Mouse (Mus musculus) embryonic facial prominence, embryonic 13.5 days (tissue): ENCODE measurements at regions not wholly inside any gene's neighbourhood (a gene's known extent, or its start where the extent isn't known, plus 50 kb on each side); places are given as distances from the start of the nearest gene placed in this dataset.

Experiments
- ATAC-seq: fragments of 200-750 bp; cut with Nextera tagmentation; 2 replicates; pipeline ENCODE4 v1.8.0; 2017; ENCODE audit warnings: low read depth; ENCODE audit not compliant: insufficient number of reproducible peaks, insufficient read depth, low FRiP score, low TSS enrichment
- H3K27ac ChIP-seq: fragments of 300-500 bp; sonication (generic); 2 replicates; pipeline ENCODE4 v1.5.1; 2015; ENCODE audit warnings: moderate library complexity, mild to moderate bottlenecking, inconsistent platforms
- H3K27me3 ChIP-seq: fragments of 300-500 bp; sonication (generic); 2 replicates; pipeline ENCODE4 v1.6.1; 2015; ENCODE audit warnings: mild to moderate bottlenecking, inconsistent platforms
- H3K36me3 ChIP-seq: fragments of 300-500 bp; sonication (generic); 2 replicates; pipeline ENCODE4 v1.6.1; 2015; ENCODE audit warnings: mild to moderate bottlenecking, inconsistent platforms
- H3K4me1 ChIP-seq: fragments of 300-500 bp; sonication (generic); 2 replicates; pipeline ENCODE4 v1.6.1; 2015; ENCODE audit warnings: inconsistent platforms
- H3K4me2 ChIP-seq: fragments of 300-500 bp; sonication (generic); 2 replicates; pipeline ENCODE4 v1.6.1; 2015; ENCODE audit warnings: moderate library complexity, mild to moderate bottlenecking, inconsistent platforms
- H3K4me3 ChIP-seq: fragments of 300-500 bp; sonication (generic); 2 replicates; pipeline ENCODE4 v1.5.1; 2015; ENCODE audit warnings: mild to moderate bottlenecking, inconsistent platforms
- H3K9ac ChIP-seq: fragments of 300-500 bp; sonication (generic); 2 replicates; pipeline ENCODE4 v1.6.1; 2015; ENCODE audit warnings: mild to moderate bottlenecking, inconsistent platforms
- H3K9me3 ChIP-seq: fragments of 300-500 bp; sonication (generic); 2 replicates; pipeline ENCODE4 v1.6.1; 2016; ENCODE audit warnings: inconsistent platforms
- WGBS: fragments of 180-500 bp; shearing (Covaris S2); methylation state at CpG from one replicate; pipeline ENCODE4 v1.1.7; 2015; ENCODE audit warnings: mixed read lengths; 5-methylcytosine and 5-hydroxymethylcytosine counted together

GRCm38 (mm10) chr17:7467638-7468037, 82.4 kb upstream of the Unc93a2 start:
- peaks cover 19% of the 10 kb centered on the region; the same call in 1 of the 2 replicates for H3K4me1 ChIP-seq
- 74% methylated on average over 3 of the region's 3 CpGs for WGBS
- ATAC-seq = no peak
- H3K27ac ChIP-seq = no peak overlapping the region
- H3K36me3 ChIP-seq = no peaks in the 10 kb centered on the region
- no peak overlapping the region for H3K9ac ChIP-seq
- H3K9me3 ChIP-seq = no peaks in the 10 kb centered on the region
- no peak overlapping the region for H3K4me3 ChIP-seq
- no peaks in the 10 kb centered on the region for H3K27me3 ChIP-seq
- H3K4me2 ChIP-seq = no peak overlapping the region

- Histone ChIP-seq H3K27me3 (no peaks in the 10 kb centered on the region), H3K9me3 (no peaks in the 10 kb centered on the region), H3K36me3 (no peaks in the 10 kb centered on the region), H3K4me2 (no peak overlapping the region), H3K4me3 (no peak overlapping the region), H3K9ac (no peak overlapping the region), H3K27ac (0 out of 2 replicates have a peak overlapping the region, but pooled peaks have one; percentile 39), H3K4me1 (peaks cover 26% of the 10 kb centered on the region)
- 23% methylated on average over 3 of the region's 3 CpGs for WGBS
- ATAC-seq = no peak
These were observed 79.6 kb upstream of the Unc93a2 start for GRCm38 (mm10) chr17:7464901-7465300.

- Histone ChIP-seq H3K27ac (peak overlapping the region; percentile 69), H3K9ac (0 out of 2 replicates have a peak overlapping the region, but pooled peaks have one; percentile 27), H3K9me3 (no peaks in the 10 kb centered on the region), H3K4me2 (no peak overlapping the region), H3K4me3 (no peak overlapping the region), H3K27me3 (no peaks in the 10 kb centered on the region), H3K36me3 (no peaks in the 10 kb centered on the region), H3K4me1 (peaks cover 19% of the 10 kb centered on the region)
- WGBS = 19% methylated on average over 6 of the region's 6 CpGs
- no peak for ATAC-seq
These were observed 75.9 kb upstream of the Unc93a2 start for GRCm38 (mm10) chr17:7461164-7461563.

- Histone ChIP-seq H3K4me2 (no peak overlapping the region), H3K9ac (no peak overlapping the region), H3K36me3 (no peaks in the 10 kb centered on the region), H3K27me3 (no peaks in the 10 kb centered on the region), H3K27ac (peak overlapping the region; percentile 52), H3K4me1 (peaks cover 7% of the 10 kb centered on the region), H3K4me3 (no peak overlapping the region), H3K9me3 (no peaks in the 10 kb centered on the region)
- 62% methylated on average over 11 of the region's 11 CpGs for WGBS
- ATAC-seq = peak; percentile 59; the same call in 1 of the 2 replicates
These were observed 71.7 kb upstream of the Unc93a2 start for GRCm38 (mm10) chr17:7456939-7457338.

GRCm38 (mm10) chr17:7443822-7444221, 58.6 kb upstream of the Unc93a2 start:
- H3K4me2 ChIP-seq = no peak overlapping the region
- H3K27me3 ChIP-seq = no peaks in the 10 kb centered on the region
- ATAC-seq = no peak
- no peak overlapping the region for H3K4me3 ChIP-seq
- no peaks in the 10 kb centered on the region for H3K36me3 ChIP-seq
- no peak overlapping the region for H3K27ac ChIP-seq
- 68% methylated on average over 1 of the region's 1 CpGs for WGBS
- 0 out of 2 replicates have a peak, but pooled peaks cover 2% of the 10 kb centered on the region for H3K9me3 ChIP-seq
- no peak overlapping the region for H3K9ac ChIP-seq
- H3K4me1 ChIP-seq = no peaks in the 10 kb centered on the region

GRCm38 (mm10) chr17:7435075-7435474, 49.8 kb upstream of the Unc93a2 start:
- H3K36me3 ChIP-seq = no peaks in the 10 kb centered on the region
- no peak overlapping the region for H3K4me3 ChIP-seq
- H3K27ac ChIP-seq = no peak overlapping the region
- 70% methylated on average over 3 of the region's 3 CpGs for WGBS
- no peaks in the 10 kb centered on the region for H3K27me3 ChIP-seq
- H3K9ac ChIP-seq = no peak overlapping the region
- H3K9me3 ChIP-seq = no peaks in the 10 kb centered on the region
- no peaks in the 10 kb centered on the region for H3K4me1 ChIP-seq
- no peak for ATAC-seq
- H3K4me2 ChIP-seq = no peak overlapping the region
